Mouse (Mus musculus) liver, adult 2 months (tissue): ENCODE results near the gene Rgs8. TPM values are rescaled to one million over a fixed set of nuclear protein-coding genes. Genes with fewer than 3 reads are reported as not detected.

Experiments
- DNase-seq: peaks from one replicate; pipeline ENCODE4 v3.0.0-alpha.2; 2011; ENCODE audit warnings: low read depth, low spot score; ENCODE audit errors: extremely low read depth
- H3K27ac ChIP-seq: fragments of 200-500 bp; replicated peaks from 2 replicates; pipeline ENCODE4 v1.5.1; 2012; ENCODE audit warnings: low read depth, mild to moderate bottlenecking, control low read depth, inconsistent platforms, low read length; ENCODE audit not compliant: insufficient read depth
- H3K27me3 ChIP-seq: fragments of 200-500 bp; 2 replicates; pipeline ENCODE4 v1.6.1; 2012; ENCODE audit warnings: mild to moderate bottlenecking, moderate library complexity, low read length, inconsistent platforms; ENCODE audit not compliant: control insufficient read depth, insufficient read depth
- H3K36me3 ChIP-seq: fragments of 200-500 bp; 2 replicates; pipeline ENCODE4 v1.6.1; 2012; ENCODE audit warnings: low read length, inconsistent platforms; ENCODE audit not compliant: control insufficient read depth, insufficient read depth
- H3K4me1 ChIP-seq: fragments of 200-500 bp; 2 replicates; pipeline ENCODE4 v1.6.1; 2011; ENCODE audit warnings: low read length; ENCODE audit not compliant: control insufficient read depth, insufficient read depth
- H3K4me3 ChIP-seq: fragments of 200-500 bp; 2 replicates; pipeline ENCODE4 v1.5.1; 2011; ENCODE audit warnings: low read depth, mild to moderate bottlenecking, control low read depth, low read length, moderate library complexity; ENCODE audit not compliant: insufficient read depth
- H3K79me2 ChIP-seq: fragments of 200-500 bp; 2 replicates; pipeline ENCODE4 v1.6.1; 2012; ENCODE audit warnings: inconsistent platforms, mild to moderate bottlenecking, low read length, moderate library complexity; ENCODE audit not compliant: control insufficient read depth, insufficient read depth
- H3K9ac ChIP-seq: fragments of 200-500 bp; 2 replicates; pipeline ENCODE4 v1.6.1; 2012; ENCODE audit warnings: low read depth, mild to moderate bottlenecking, control low read depth, inconsistent platforms, low read length
- CTCF ChIP-seq: fragments of 200-500 bp; IDR thresholded peaks from 2 replicates; pipeline ENCODE4 v1.5.1; 2011; ENCODE audit warnings: low read depth, low read length, control low read depth
- POLR2A ChIP-seq: fragments of 200-500 bp; IDR thresholded peaks from 2 replicates; pipeline ENCODE4 v1.6.1; 2011; ENCODE audit warnings: low read length, control low read depth; ENCODE audit not compliant: insufficient read depth; ENCODE audit errors: extremely low read depth
- whole genome bisulfite sequencing: fragments of 180-500 bp; shearing (Covaris S2); methylation state at CpG from one replicate; pipeline ENCODE4 v1.1.7; 2018; 5-methylcytosine and 5-hydroxymethylcytosine counted together
- polyA plus RNA-seq: library from polyadenylated mRNA; depleted of rRNA; stranded (reverse); fragments of >200 nt; gene quantifications from 2 replicates; pipeline ENCODE4 v1.2.3, GENCODE M21; 2012
- total RNA-seq: library from RNA; depleted of rRNA; stranded (reverse); fragments of >200 nt; gene quantifications from 2 replicates; pipeline ENCODE4 v1.2.3, GENCODE M21; 2014

Gene Rgs8
- total and polyA plus RNA-seq, 2 experiments, result 0.09 TPM; not detected in 1

- no peak for TF ChIP-seq POLR2A
- TF ChIP-seq CTCF, result no peak
Observed at GRCm38 (mm10) chr1:153677635-153678034, 24.8 kb downstream of the Rgs8 start.

DNA sequence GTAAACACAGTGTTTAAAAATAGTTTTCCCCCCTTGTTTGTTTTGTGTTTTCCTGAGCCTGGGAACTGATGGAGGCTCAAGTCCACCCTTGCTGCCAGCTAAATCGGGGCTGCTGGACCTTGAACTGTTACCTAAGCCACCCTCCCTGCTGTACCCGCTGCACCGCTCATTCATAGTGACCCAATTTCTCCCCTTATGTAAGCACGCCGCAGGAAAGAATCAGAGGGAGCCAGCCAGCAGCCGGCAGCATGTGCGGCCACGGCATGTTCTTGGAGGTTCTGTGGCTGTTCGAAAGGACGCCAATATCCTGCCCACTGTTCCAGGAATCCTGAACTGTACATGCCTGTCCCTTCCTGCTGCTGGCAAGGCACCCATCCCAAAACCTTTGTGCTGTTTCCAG is 26.3 kb downstream of the Rgs8 start:
- Histone ChIP-seq H3K4me1 (peaks cover 6% of the 10 kb centered on the region), H3K36me3 (no peaks in the 10 kb centered on the region), H3K9ac (no peak overlapping the region), H3K4me3 (no peak overlapping the region), H3K79me2 (no peaks in the 10 kb centered on the region), H3K27me3 (no peaks in the 10 kb centered on the region), H3K27ac (no peak overlapping the region; the same call in 1 of the 2 replicates)
- 15% methylated on average over 10 of the region's 10 CpGs for WGBS
- TF ChIP-seq CTCF (no peak), POLR2A (no peak)
- DNase-seq, result peak; percentile 100

More at GRCm38 (mm10) chr1:153677635-153678034, 24.8 kb downstream of the Rgs8 start:
- Histone ChIP-seq H3K27me3 (no peaks in the 10 kb centered on the region), H3K4me1 (peaks cover 6% of the 10 kb centered on the region), H3K79me2 (no peaks in the 10 kb centered on the region), H3K36me3 (no peaks in the 10 kb centered on the region), H3K4me3 (no peak overlapping the region), H3K9ac (no peak overlapping the region), H3K27ac (no peak overlapping the region)
- no peak for DNase-seq
- 93% methylated on average over 6 of the region's 6 CpGs for WGBS

DNA sequence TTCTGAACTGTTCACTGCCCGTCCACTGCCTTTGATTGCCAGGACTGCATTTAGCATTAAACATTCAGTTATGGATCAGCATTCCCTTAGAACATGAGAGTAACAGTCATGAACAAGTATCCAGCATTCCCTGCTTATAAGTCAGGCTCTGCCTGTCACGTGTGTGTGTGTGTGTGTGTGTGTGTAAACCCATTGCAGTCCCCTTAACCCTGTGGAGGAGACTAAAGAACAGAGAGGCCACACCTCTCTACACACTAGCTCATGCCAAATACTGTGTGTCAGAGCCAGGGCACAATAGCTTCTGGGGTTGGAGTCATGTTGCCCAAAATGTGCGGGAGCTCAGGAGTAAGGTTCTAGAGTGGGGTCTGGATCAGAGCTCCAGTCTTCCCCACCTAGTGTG is 26.8 kb downstream of the Rgs8 start:
- no peak for DNase-seq
- peak overlapping the region; percentile 19 for H3K27ac ChIP-seq
- no peak for TF ChIP-seq CTCF
- no peak for TF ChIP-seq POLR2A
- WGBS, result 14% methylated on average over 3 of the region's 3 CpGs
- H3K79me2 ChIP-seq, result no peaks in the 10 kb centered on the region
- peaks cover 6% of the 10 kb centered on the region for H3K4me1 ChIP-seq
- no peak overlapping the region for H3K9ac ChIP-seq
- H3K4me3 ChIP-seq, result no peak overlapping the region
- no peaks in the 10 kb centered on the region for H3K27me3 ChIP-seq
- H3K36me3 ChIP-seq, result no peaks in the 10 kb centered on the region

DNA sequence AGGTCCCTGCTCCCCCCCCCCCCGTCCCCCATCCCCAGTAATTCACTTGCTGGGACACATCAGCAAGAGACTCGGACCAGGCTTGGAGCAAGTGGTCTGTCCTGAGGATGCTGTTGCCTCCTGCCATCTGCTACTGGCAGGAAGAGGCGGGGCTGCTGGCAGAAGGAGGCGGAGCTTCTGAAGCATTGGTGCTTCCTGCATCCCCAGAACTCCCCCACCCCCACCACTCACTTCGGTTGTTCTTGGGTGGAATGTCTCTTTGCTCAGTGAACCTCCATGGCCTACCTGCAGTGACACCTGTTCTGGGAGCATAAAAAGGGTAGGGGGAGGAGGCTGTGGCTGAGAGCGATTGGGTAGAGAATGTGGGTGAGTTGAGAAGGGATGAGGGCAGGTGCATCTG is 27.5 kb downstream of the Rgs8 start:
- H3K27ac ChIP-seq, result no peak overlapping the region
- TF ChIP-seq POLR2A (no peak), CTCF (no peak)
- no peaks in the 10 kb centered on the region for H3K27me3 ChIP-seq
- 69% methylated on average over 6 of the region's 6 CpGs for WGBS
- H3K79me2 ChIP-seq, result no peaks in the 10 kb centered on the region
- H3K36me3 ChIP-seq, result no peaks in the 10 kb centered on the region
- H3K9ac ChIP-seq, result no peak overlapping the region
- H3K4me1 ChIP-seq, result peaks cover 6% of the 10 kb centered on the region
- no peak overlapping the region for H3K4me3 ChIP-seq
- DNase-seq, result no peak

GRCm38 (mm10) chr1:153681036-153681435 is 28.2 kb downstream of the Rgs8 start:
- DNase-seq, result no peak
- Histone ChIP-seq H3K79me2 (no peaks in the 10 kb centered on the region), H3K9ac (no peak overlapping the region), H3K4me1 (peaks cover 6% of the 10 kb centered on the region), H3K27me3 (no peaks in the 10 kb centered on the region), H3K36me3 (no peaks in the 10 kb centered on the region), H3K27ac (no peak overlapping the region), H3K4me3 (no peak overlapping the region)
- TF ChIP-seq POLR2A (no peak), CTCF (no peak)
- 76% methylated on average over 2 of the region's 2 CpGs for WGBS

DNA sequence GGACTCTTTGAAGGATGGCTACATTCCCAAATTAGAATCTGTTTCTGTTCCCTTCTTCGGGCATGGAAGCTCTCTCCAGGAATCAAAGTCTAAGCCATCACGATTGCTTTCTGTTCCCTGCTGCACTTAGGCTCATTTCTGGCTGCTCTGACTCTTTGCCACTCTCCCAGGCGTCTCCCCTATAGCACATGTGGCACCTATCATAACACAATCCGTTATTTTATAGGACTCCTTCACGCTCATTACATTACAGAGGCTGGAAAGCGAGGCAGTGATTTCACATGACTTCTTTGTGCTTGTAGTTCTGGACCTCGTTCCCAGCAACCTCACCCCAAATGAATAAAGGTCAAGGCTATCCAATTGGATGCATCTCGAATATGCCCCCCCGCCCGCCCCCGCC is 30.4 kb downstream of the Rgs8 start:
- H3K9ac ChIP-seq, result no peak overlapping the region
- DNase-seq, result no peak
- H3K27ac ChIP-seq, result no peak overlapping the region
- no peaks in the 10 kb centered on the region for H3K36me3 ChIP-seq
- TF ChIP-seq POLR2A, result no peak
- no peak for TF ChIP-seq CTCF
- H3K4me3 ChIP-seq, result no peak overlapping the region
- peaks cover 6% of the 10 kb centered on the region for H3K4me1 ChIP-seq
- H3K27me3 ChIP-seq, result no peaks in the 10 kb centered on the region
- 66% methylated on average over 11 of the region's 11 CpGs for WGBS
- no peaks in the 10 kb centered on the region for H3K79me2 ChIP-seq
